Mouse (Mus musculus) MEL (cell line): ENCODE data around the gene Tmem131.

ENCODE experiments used
- CHD2 ChIP-seq: IDR thresholded peaks from 2 replicates; pipeline ENCODE4 v1.6.1; 2011; ENCODE audit warnings: low read length, improper control_type of control experiment
- CTCF ChIP-seq, 3 experiments: IDR thresholded peaks in 2 of 3; conservative IDR thresholded peaks in 1 of 3; 2 replicates each; pipeline ENCODE4 v1.5.1; 2011 to 2012; ENCODE audit warnings: low read length in 3 of 3, low read depth in 2 of 3, mild to moderate bottlenecking in 2 of 3, improper control_type of control experiment in 1 of 3, inconsistent platforms in 1 of 3, mixed read lengths in 1 of 3, moderate library complexity in 1 of 3; ENCODE audit not compliant: control insufficient read depth in 1 of 3, insufficient read depth in 1 of 3, poor library complexity in 1 of 3, severe bottlenecking in 1 of 3
- EP300 ChIP-seq, 2 experiments: IDR thresholded peaks; 2 replicates each; pipeline ENCODE4 v1.6.1; 2011; ENCODE audit warnings: improper control_type of control experiment in 2 of 2, low read length in 2 of 2, low read depth in 1 of 2, mild to moderate bottlenecking in 1 of 2
- HCFC1 ChIP-seq: IDR thresholded peaks from 2 replicates; pipeline ENCODE4 v1.6.1; 2012; ENCODE audit warnings: low read depth, mild to moderate bottlenecking, inconsistent platforms, low read length, improper control_type of control experiment, moderate library complexity
- POLR2A ChIP-seq, 2 experiments: IDR thresholded peaks; 2 replicates each; pipeline ENCODE4 v1.6.1; 2011 to 2012; ENCODE audit warnings: low read length in 2 of 2, mild to moderate bottlenecking in 2 of 2, control low read depth in 1 of 2, improper control_type of control experiment in 1 of 2, low read depth in 1 of 2, moderate library complexity in 1 of 2; ENCODE audit not compliant: control insufficient read depth in 1 of 2, insufficient read depth in 1 of 2, poor library complexity in 1 of 2
- SMC3 ChIP-seq: IDR thresholded peaks from 2 replicates; pipeline ENCODE4 v1.6.1; 2011; ENCODE audit warnings: low read depth, low read length, improper control_type of control experiment
- TAL1 ChIP-seq: IDR thresholded peaks from 2 replicates; pipeline ENCODE4 v1.6.1; 2012; ENCODE audit warnings: mild to moderate bottlenecking, inconsistent platforms, low read length, moderate library complexity, mixed read lengths
- TBP ChIP-seq: IDR thresholded peaks from 2 replicates; pipeline ENCODE4 v1.8.0; 2011; ENCODE audit warnings: low read depth, low read length, improper control_type of control experiment
- ZC3H11A ChIP-seq: IDR thresholded peaks from 2 replicates; pipeline ENCODE4 v1.6.1; 2012; ENCODE audit warnings: low read depth, mild to moderate bottlenecking, inconsistent platforms, low read length, improper control_type of control experiment
- ZKSCAN1 ChIP-seq: IDR thresholded peaks from 2 replicates; pipeline ENCODE4 v1.6.1; 2012; ENCODE audit warnings: low read depth, mild to moderate bottlenecking, inconsistent platforms, low read length, improper control_type of control experiment, moderate library complexity
- ZNF384 ChIP-seq: IDR thresholded peaks from 2 replicates; pipeline ENCODE4 v1.6.1; 2012; ENCODE audit warnings: low read depth, mild to moderate bottlenecking, inconsistent platforms, low read length, improper control_type of control experiment

GRCm38 (mm10) chr1:36934778-36935177 is 8.7 kb downstream of the Tmem131 start:
- TF ChIP-seq CTCF (IDR thresholded peaks at IDR 0.05 in 2 of 3, conservative IDR thresholded peaks at IDR 0.05 in 1 of 3; ENCODE audit: control insufficient read depth in 1 of 3, insufficient read depth in 1 of 3, low read depth in 2 of 3, low read length in 3 of 3, poor library complexity in 1 of 3, severe bottlenecking in 1 of 3), result no peak
- no peak for TF ChIP-seq HCFC1
- TF ChIP-seq ZKSCAN1, result no peak
- TF ChIP-seq CHD2, result no peak
- TF ChIP-seq TAL1, result no peak
- TF ChIP-seq ZC3H11A, result no peak
- 0 out of 2 replicates have a peak, but pooled peaks have one; percentile 19 for TF ChIP-seq TBP
- TF ChIP-seq SMC3, result no peak
- no peak for TF ChIP-seq ZNF384
- TF ChIP-seq POLR2A (IDR thresholded peaks at IDR 0.05; ENCODE audit: control insufficient read depth in 1 of 2, insufficient read depth in 1 of 2, low read depth in 1 of 2, low read length in 2 of 2, poor library complexity in 1 of 2), result no peak
- TF ChIP-seq EP300 (IDR thresholded peaks at IDR 0.05; ENCODE audit: low read depth in 1 of 2, low read length in 2 of 2), result no peak
